Mouse (Mus musculus): ENCODE measurements at regions not wholly inside any gene's neighbourhood (a gene's known extent, or its start where the extent isn't known, plus 50 kb on each side); places are given as distances from the start of the nearest gene placed in this dataset.

DNA sequence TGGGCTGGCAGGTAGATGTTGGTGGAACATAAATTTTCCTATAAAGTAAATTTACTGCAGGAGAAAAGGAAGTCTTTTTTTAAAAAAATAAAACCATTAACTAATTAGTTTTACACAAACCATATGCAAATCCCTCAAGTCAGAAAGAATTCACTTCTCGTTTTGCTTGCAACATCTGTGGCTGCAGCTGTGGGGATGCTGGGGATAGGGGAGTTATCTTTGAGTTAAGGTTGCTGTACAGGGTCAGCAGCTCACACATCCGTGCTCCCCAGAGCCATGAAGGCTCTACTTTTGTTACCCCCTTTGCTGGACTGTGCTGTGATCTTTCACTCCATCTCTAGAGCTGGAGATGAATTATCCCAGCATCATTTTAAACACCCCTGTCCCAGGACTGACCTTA, 54.4 kb upstream of the Tnp1 start:
- in situ Hi-C loops (cut with MboI, MseI), result no loop called here
